Mouse (Mus musculus) heart, embryonic 14.5 days (tissue): ENCODE results near the gene Usp13. TPM values are rescaled to one million over a fixed set of nuclear protein-coding genes. Genes with fewer than 3 reads are reported as not detected.
A peak's percentile ranks its signal among the peaks of the same experiment; 100 is the strongest.

ENCODE experiments used
- ATAC-seq: fragments of 200-750 bp; cut with Nextera tagmentation; 2 replicates; pipeline ENCODE4 v1.8.0; 2017; ENCODE audit warnings: low read depth, moderate TSS enrichment; ENCODE audit not compliant: insufficient number of reproducible peaks, insufficient read depth, low FRiP score
- H3K27ac ChIP-seq, 2 experiments: fragments of 200-500 bp in 1 of 2; fragments of 300-500 bp in 1 of 2; sonication (generic) in 1 of 2; replicated peaks in 1 of 2; 2 replicates each; pipeline ENCODE4 v1.5.1; 2012 to 2014; ENCODE audit warnings: low read depth in 2 of 2, low read length in 2 of 2, control low read depth in 1 of 2, mild to moderate bottlenecking in 1 of 2, mixed read lengths in 1 of 2; ENCODE audit not compliant: control insufficient read depth in 1 of 2, insufficient read depth in 1 of 2
- H3K27me3 ChIP-seq: fragments of 300-500 bp; sonication (generic); 2 replicates; pipeline ENCODE4 v1.6.1; 2014; ENCODE audit warnings: mild to moderate bottlenecking, low read length, control low read depth; ENCODE audit not compliant: control insufficient read depth, insufficient read depth
- H3K36me3 ChIP-seq: fragments of 300-500 bp; sonication (generic); 2 replicates; pipeline ENCODE4 v1.6.1; 2014; ENCODE audit warnings: mild to moderate bottlenecking, control low read depth, low read length, mixed read lengths; ENCODE audit not compliant: control insufficient read depth, insufficient read depth
- H3K4me1 ChIP-seq, 2 experiments: fragments of 200-500 bp in 1 of 2; fragments of 300-500 bp in 1 of 2; sonication (generic) in 1 of 2; 2 replicates each; pipeline ENCODE4 v1.6.1; 2012 to 2014; ENCODE audit warnings: low read length in 2 of 2, control low read depth in 1 of 2, mixed read lengths in 1 of 2; ENCODE audit not compliant: control insufficient read depth in 2 of 2, insufficient read depth in 2 of 2
- H3K4me2 ChIP-seq: fragments of 300-500 bp; sonication (generic); 2 replicates; pipeline ENCODE4 v1.6.1; 2014; ENCODE audit warnings: mild to moderate bottlenecking, low read length
- H3K4me3 ChIP-seq, 2 experiments: fragments of 200-500 bp in 1 of 2; fragments of 300-500 bp in 1 of 2; sonication (generic) in 1 of 2; 2 replicates each; pipeline ENCODE4 v1.5.1; 2012 to 2014; ENCODE audit warnings: low read length in 2 of 2, mild to moderate bottlenecking in 2 of 2, control low read depth in 1 of 2, low read depth in 1 of 2, moderate library complexity in 1 of 2; ENCODE audit not compliant: control insufficient read depth in 1 of 2, insufficient read depth in 1 of 2
- H3K9ac ChIP-seq: fragments of 300-500 bp; sonication (generic); 2 replicates; pipeline ENCODE4 v1.6.1; 2014; ENCODE audit warnings: mild to moderate bottlenecking, low read length
- H3K9me3 ChIP-seq: fragments of 300-500 bp; sonication (generic); 2 replicates; pipeline ENCODE4 v1.6.1; 2016; ENCODE audit warnings: low read length, control low read depth; ENCODE audit not compliant: control insufficient read depth
- WGBS: fragments of 180-500 bp; shearing (Covaris S2); extraction: QIAGEN DNeasy Blood & Tissue Kit; methylation state at CpG from one replicate; pipeline ENCODE4 v1.1.7; 2014; 5-methylcytosine and 5-hydroxymethylcytosine counted together
- polyA plus RNA-seq: library from polyadenylated mRNA; unstranded; fragments of >200 nt; fragmentation: Nextera tagmentation; extraction: Ambion mirVana; gene quantifications from 2 replicates; pipeline ENCODE4 v1.2.1, GENCODE M21; 2014

Gene Usp13
- polyA plus RNA-seq, 1 experiment from 2014 or later, result 60.4 TPM

GRCm38 (mm10) chr3:32903462-32903861, 86.1 kb downstream of the Usp13 start:
- 35% methylated on average over 4 of the region's 4 CpGs for WGBS
- no peak for ATAC-seq
- Histone ChIP-seq H3K36me3 (peaks cover 62% of the 10 kb centered on the region), H3K4me2 (no peak overlapping the region), H3K4me3 (no peak overlapping the region), H3K9ac (no peak overlapping the region), H3K9me3 (no peaks in the 10 kb centered on the region), H3K27me3 (no peaks in the 10 kb centered on the region), H3K27ac (no peak overlapping the region), H3K4me1 (peaks cover 18 to 35% of the 10 kb centered on the region in 2 experiments)

- Histone ChIP-seq H3K27ac (peak overlapping the region; percentile 16 to 92; a peak in 1 of 4 replicates), H3K9ac (no peak overlapping the region), H3K4me2 (no peak overlapping the region), H3K9me3 (no peaks in the 10 kb centered on the region), H3K27me3 (no peaks in the 10 kb centered on the region), H3K4me1 (peaks cover 22 to 44% of the 10 kb centered on the region in 2 experiments), H3K4me3 (no peak overlapping the region), H3K36me3 (peaks cover 52% of the 10 kb centered on the region)
- no peak for ATAC-seq
- 68% methylated on average over 1 of the region's 1 CpGs for WGBS
Observed at GRCm38 (mm10) chr3:32904599-32904998, 87.3 kb downstream of the Usp13 start.

GRCm38 (mm10) chr3:32905850-32906779, 88.8 kb downstream of the Usp13 start:
- H3K4me2 ChIP-seq, result no peak overlapping the region
- 59% methylated on average over 8 of the region's 8 CpGs for WGBS
- H3K4me1 ChIP-seq, result peaks cover 22 to 55% of the 10 kb centered on the region in 2 experiments
- peak overlapping the region; percentile 12 to 92 for H3K27ac ChIP-seq
- H3K9me3 ChIP-seq, result no peaks in the 10 kb centered on the region
- H3K9ac ChIP-seq, result no peak overlapping the region
- no peak for ATAC-seq
- H3K36me3 ChIP-seq, result peaks cover 45% of the 10 kb centered on the region
- H3K27me3 ChIP-seq, result no peaks in the 10 kb centered on the region
- H3K4me3 ChIP-seq, result no peak overlapping the region

GRCm38 (mm10) chr3:32908400-32908799, 91.1 kb downstream of the Usp13 start:
- peak; percentile 82 for ATAC-seq
- peaks cover 49% of the 10 kb centered on the region for H3K36me3 ChIP-seq
- H3K27ac ChIP-seq, result peak overlapping the region; percentile 92 to 93
- no peak overlapping the region for H3K9ac ChIP-seq
- no peaks in the 10 kb centered on the region for H3K27me3 ChIP-seq
- peak overlapping the region; percentile 31; the same call in 1 of the 2 replicates for H3K4me2 ChIP-seq
- 14% methylated on average over 3 of the region's 3 CpGs for WGBS
- peaks cover 22 to 52% of the 10 kb centered on the region in 2 experiments for H3K4me1 ChIP-seq
- H3K4me3 ChIP-seq, result no peak overlapping the region
- no peaks in the 10 kb centered on the region for H3K9me3 ChIP-seq

- no peak for ATAC-seq
- no peak overlapping the region for H3K4me2 ChIP-seq
- peak overlapping the region; percentile 30; the same call in 1 of the 2 replicates for H3K9ac ChIP-seq
- 43% methylated on average over 7 of the region's 7 CpGs for WGBS
- no peak overlapping the region for H3K4me3 ChIP-seq
- no peaks in the 10 kb centered on the region for H3K27me3 ChIP-seq
- peak overlapping the region in 1 of 2 experiments; percentile 26; a peak in 1 of 4 replicates for H3K27ac ChIP-seq
- no peaks in the 10 kb centered on the region for H3K9me3 ChIP-seq
- peaks cover 60% of the 10 kb centered on the region for H3K36me3 ChIP-seq
- H3K4me1 ChIP-seq, result peaks cover 18 to 44% of the 10 kb centered on the region in 2 experiments
Observed at GRCm38 (mm10) chr3:32910071-32910551, 92.8 kb downstream of the Usp13 start.

- no peak for ATAC-seq
- peaks cover 96% of the 10 kb centered on the region for H3K36me3 ChIP-seq
- WGBS, result 88% methylated on average over 6 of the region's 6 CpGs
Observed at GRCm38 (mm10) chr3:32924168-32924567, 106.8 kb downstream of the Usp13 start.

GRCm38 (mm10) chr3:32939802-32940501, 122.6 kb downstream of the Usp13 start:
- Histone ChIP-seq H3K36me3 (peaks cover 19% of the 10 kb centered on the region; the same call in 1 of the 2 replicates), H3K4me3 (no peak overlapping the region), H3K27ac (no peak overlapping the region), H3K9ac (no peak overlapping the region), H3K4me1 (peaks cover 6 to 10% of the 10 kb centered on the region in 2 experiments; a peak in 3 of 4 replicates), H3K4me2 (no peak overlapping the region), H3K27me3 (no peaks in the 10 kb centered on the region), H3K9me3 (no peaks in the 10 kb centered on the region)
- 62% methylated on average over 8 of the region's 8 CpGs for WGBS
- no peak for ATAC-seq

More at GRCm38 (mm10) chr3:32924168-32924567, 106.8 kb downstream of the Usp13 start:
- Histone ChIP-seq H3K9ac (no peak overlapping the region), H3K27me3 (no peaks in the 10 kb centered on the region), H3K27ac (no peak overlapping the region), H3K4me2 (no peak overlapping the region), H3K9me3 (peaks cover 6% of the 10 kb centered on the region; the same call in 1 of the 2 replicates), H3K4me3 (no peak overlapping the region), H3K4me1 (no peaks in the 10 kb centered on the region)
